Mouse (Mus musculus) midbrain, embryonic 14.5 days (tissue): Measurements from ENCODE around the gene Slc38a6. TPM values are rescaled to one million over a fixed set of nuclear protein-coding genes. Genes with fewer than 3 reads are reported as not detected.

Experiments used
- ATAC-seq: fragments of 200-750 bp; cut with Nextera tagmentation; 2 replicates; pipeline ENCODE4 v1.8.0; 2017; ENCODE audit warnings: moderate number of reproducible peaks, moderate library complexity; ENCODE audit not compliant: low FRiP score, low TSS enrichment
- DNase-seq: peaks from one replicate; pipeline ENCODE4 v3.0.0-alpha.2; 2015
- H3K27ac ChIP-seq: fragments of 300-500 bp; sonication (generic); replicated peaks from 2 replicates; pipeline ENCODE4 v1.5.1; 2014; ENCODE audit warnings: mild to moderate bottlenecking, low read depth, low read length, moderate library complexity
- H3K27me3 ChIP-seq: fragments of 300-500 bp; sonication (generic); 2 replicates; pipeline ENCODE4 v1.6.1; 2014; ENCODE audit warnings: low read length, control low read depth, mixed read lengths; ENCODE audit not compliant: control insufficient read depth, insufficient read depth
- H3K36me3 ChIP-seq: fragments of 300-500 bp; sonication (generic); 2 replicates; pipeline ENCODE4 v1.6.1; 2014; ENCODE audit warnings: low read length, control low read depth; ENCODE audit not compliant: control insufficient read depth, insufficient read depth
- H3K4me1 ChIP-seq: fragments of 300-500 bp; sonication (generic); 2 replicates; pipeline ENCODE4 v1.6.1; 2014; ENCODE audit warnings: mild to moderate bottlenecking, antibody characterized with exemption, low read length, control low read depth; ENCODE audit not compliant: control insufficient read depth, insufficient read depth
- H3K4me2 ChIP-seq: fragments of 300-500 bp; sonication (generic); 2 replicates; pipeline ENCODE4 v1.6.1; 2014; ENCODE audit warnings: mild to moderate bottlenecking, low read length, moderate library complexity
- H3K4me3 ChIP-seq: fragments of 300-500 bp; sonication (generic); replicated peaks from 2 replicates; pipeline ENCODE4 v1.5.1; 2014; ENCODE audit warnings: low read depth, low read length
- H3K9ac ChIP-seq: fragments of 300-500 bp; sonication (generic); replicated peaks from 2 replicates; pipeline ENCODE4 v1.6.1; 2014; ENCODE audit warnings: mild to moderate bottlenecking, low read length, moderate library complexity
- H3K9me3 ChIP-seq: fragments of 300-500 bp; sonication (generic); 2 replicates; pipeline ENCODE4 v1.6.1; 2016; ENCODE audit warnings: low read length, control low read depth, mixed read lengths; ENCODE audit not compliant: control insufficient read depth
- WGBS: fragments of 180-500 bp; shearing (Covaris S2); extraction: QIAGEN DNeasy Blood & Tissue Kit; methylation state at CpG from one replicate; pipeline ENCODE4 v1.1.7; 2014; 5-methylcytosine and 5-hydroxymethylcytosine counted together
- polyA plus RNA-seq: library from polyadenylated mRNA; unstranded; fragments of >200 nt; fragmentation: Nextera tagmentation; extraction: Ambion mirVana; gene quantifications from 2 replicates; pipeline ENCODE4 v1.2.1, GENCODE M21; 2014

The Slc38a6 gene
- polyA plus RNA-seq = 12.6 and 14.3 TPM in 2 replicates

- peaks cover 13% of the 10 kb centered on the region; the same call in 1 of the 2 replicates for H3K4me1 ChIP-seq
Observed at GRCm38 (mm10) chr12:73286287-73287092, at the start of gene Slc38a6, which contains the start of gene Trmt5. Gene Slc38a6 (plus strand): TSS chr12:73286779. Gene Trmt5 (minus strand): TSS chr12:73286710.

GRCm38 (mm10) chr12:73241960-73242359, 44.6 kb upstream of the Slc38a6 start:
- 0 out of 2 replicates have a peak overlapping the region, but pooled peaks have one; percentile 32 for H3K27ac ChIP-seq
- H3K36me3 ChIP-seq = no peaks in the 10 kb centered on the region
- H3K27me3 ChIP-seq = no peaks in the 10 kb centered on the region
- 42% methylated on average over 10 of the region's 10 CpGs for WGBS
- no peaks in the 10 kb centered on the region for H3K4me1 ChIP-seq
- ATAC-seq (no peak), DNase-seq (peak; percentile 40)
- H3K4me2 ChIP-seq = no peak overlapping the region
- no peak overlapping the region for H3K9ac ChIP-seq
- no peaks in the 10 kb centered on the region for H3K9me3 ChIP-seq
- no peak overlapping the region for H3K4me3 ChIP-seq

More at GRCm38 (mm10) chr12:73286287-73287092, at the start of gene Slc38a6, which contains the start of gene Trmt5:
- Histone ChIP-seq H3K36me3 (peaks cover 10% of the 10 kb centered on the region), H3K27ac (peak within 1 kb of the TSS; percentile 72), H3K27me3 (no peaks in the 10 kb centered on the region), H3K9me3 (no peaks in the 10 kb centered on the region), H3K9ac (peak within 1 kb of the TSS; percentile 69), H3K4me3 (peak within 1 kb of the TSS; percentile 67), H3K4me2 (peak within 1 kb of the TSS; percentile 59)
- under 1% methylated on average over 53 of the region's 53 CpGs for WGBS
- peak; percentile 97 for ATAC-seq
- peak; percentile 97 for DNase-seq

GRCm38 (mm10) chr12:73245687-73246086, 40.9 kb upstream of the Slc38a6 start:
- Histone ChIP-seq H3K36me3 (no peaks in the 10 kb centered on the region), H3K9me3 (no peaks in the 10 kb centered on the region), H3K9ac (no peak overlapping the region), H3K27ac (no peak overlapping the region), H3K4me1 (no peaks in the 10 kb centered on the region), H3K4me2 (no peak overlapping the region), H3K4me3 (no peak overlapping the region), H3K27me3 (no peaks in the 10 kb centered on the region)
- DNase-seq = no peak
- WGBS = 91% methylated on average over 5 of the region's 5 CpGs
- no peak for ATAC-seq

DNA sequence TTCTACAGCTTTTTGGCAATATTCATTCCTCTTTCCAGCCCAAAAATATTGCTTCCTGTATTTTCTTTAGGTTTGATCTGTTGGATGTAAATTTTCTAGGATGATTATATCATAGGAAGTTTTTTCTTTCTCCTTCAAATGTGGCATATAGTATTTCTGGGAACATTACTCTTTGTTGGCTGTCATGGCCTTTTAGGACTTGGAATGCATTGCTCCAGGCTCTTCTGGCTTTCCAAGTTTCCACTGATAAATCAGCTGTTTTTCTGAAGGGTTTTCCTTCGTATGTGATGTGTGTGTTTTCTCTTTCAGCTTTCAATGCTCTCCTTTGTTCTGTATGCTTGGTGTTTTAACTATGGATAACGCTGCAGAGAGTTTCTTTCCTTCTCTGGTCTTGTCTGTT, 31.6 kb upstream of the Slc38a6 start:
- Histone ChIP-seq H3K27ac (no peak overlapping the region), H3K36me3 (no peaks in the 10 kb centered on the region), H3K9ac (no peak overlapping the region), H3K4me2 (no peak overlapping the region), H3K4me3 (no peak overlapping the region), H3K4me1 (no peaks in the 10 kb centered on the region), H3K9me3 (no peaks in the 10 kb centered on the region), H3K27me3 (no peaks in the 10 kb centered on the region)
- no peak for DNase-seq
- WGBS = 79% methylated on average over 2 of the region's 2 CpGs
- ATAC-seq = no peak

DNA sequence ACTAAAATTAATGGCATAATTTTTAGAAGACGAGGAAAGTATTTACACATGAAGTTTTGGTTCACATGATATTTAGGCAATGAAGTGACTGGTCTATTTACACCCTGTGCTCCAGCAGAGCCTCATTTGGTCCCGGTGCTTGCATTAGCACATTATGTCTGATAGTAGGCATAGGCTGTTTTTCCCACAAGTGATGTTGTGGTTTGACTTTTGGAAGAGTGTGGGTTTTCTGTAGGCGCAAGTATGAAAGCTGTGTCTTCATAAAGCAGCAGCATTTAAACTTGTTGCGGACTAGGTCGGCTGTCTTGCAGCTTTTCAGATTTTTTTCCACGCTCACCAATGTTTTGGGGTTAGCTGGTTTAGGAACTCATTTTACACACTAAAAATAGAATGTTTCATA, 27.3 kb upstream of the Slc38a6 start:
- no peak for ATAC-seq
- Histone ChIP-seq H3K4me1 (no peaks in the 10 kb centered on the region), H3K27me3 (no peaks in the 10 kb centered on the region), H3K27ac (no peak overlapping the region), H3K4me2 (no peak overlapping the region), H3K4me3 (no peak overlapping the region), H3K9me3 (no peaks in the 10 kb centered on the region; the same call in 1 of the 2 replicates), H3K36me3 (no peaks in the 10 kb centered on the region), H3K9ac (no peak overlapping the region)
- no peak for DNase-seq
- WGBS = 94% methylated on average over 6 of the region's 6 CpGs

DNA sequence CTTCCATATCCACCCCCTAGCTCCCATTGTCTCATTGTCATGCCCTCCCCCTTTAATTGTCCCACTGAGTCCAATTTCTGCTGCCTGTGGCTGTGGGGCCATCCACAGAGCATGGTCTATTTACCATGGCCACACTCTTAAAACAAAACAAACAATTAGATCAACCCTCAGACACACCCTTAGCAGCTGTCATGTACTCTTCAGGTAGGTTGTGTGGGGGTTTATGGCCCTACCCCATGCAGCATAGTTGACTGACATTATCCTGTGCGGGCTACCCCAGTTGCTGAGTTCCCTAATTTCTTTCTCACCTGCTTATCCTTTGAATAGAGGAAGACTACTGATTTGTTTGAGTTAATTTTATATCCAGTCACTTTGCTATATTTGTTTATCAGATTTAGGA, 26.2 kb upstream of the Slc38a6 start:
- no peaks in the 10 kb centered on the region for H3K27me3 ChIP-seq
- H3K36me3 ChIP-seq = no peaks in the 10 kb centered on the region
- H3K4me2 ChIP-seq = no peak overlapping the region
- H3K27ac ChIP-seq = no peak overlapping the region
- ATAC-seq (no peak), DNase-seq (no peak)
- H3K4me3 ChIP-seq = no peak overlapping the region
- 98% methylated on average over 1 of the region's 1 CpGs for WGBS
- H3K9ac ChIP-seq = no peak overlapping the region
- no peaks in the 10 kb centered on the region for H3K4me1 ChIP-seq
- no peaks in the 10 kb centered on the region; the same call in 1 of the 2 replicates for H3K9me3 ChIP-seq

DNA sequence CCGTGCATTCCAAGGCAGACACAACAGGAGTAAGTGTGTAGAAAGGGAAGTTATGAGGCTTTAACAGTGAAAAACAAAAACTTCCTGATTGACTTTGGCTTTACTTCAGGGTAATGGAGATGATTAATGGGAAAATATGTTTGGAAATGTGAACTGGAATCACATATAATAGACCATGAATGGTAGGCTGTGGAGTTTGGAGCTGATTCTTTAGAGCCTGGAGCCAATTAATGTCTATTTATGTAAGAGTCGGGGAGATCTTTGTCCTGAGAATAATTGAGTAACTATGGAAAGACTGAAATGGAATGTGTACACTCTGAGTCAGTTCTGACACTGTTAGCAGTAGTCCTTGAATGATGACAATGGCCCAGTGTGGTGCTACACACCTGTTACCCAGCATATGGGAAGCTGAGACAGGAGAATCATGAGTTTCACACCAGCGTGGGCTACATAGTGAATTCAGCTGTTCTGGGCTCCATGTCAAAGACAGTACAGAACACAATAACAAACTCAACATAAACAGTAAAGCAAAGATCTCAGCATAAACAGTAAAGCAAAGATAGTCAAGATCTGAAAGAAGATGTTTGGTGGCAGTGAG, 21.1 kb upstream of the Slc38a6 start:
- DNase-seq (no peak), ATAC-seq (no peak)
- Histone ChIP-seq H3K4me2 (no peak overlapping the region), H3K9me3 (no peaks in the 10 kb centered on the region; the same call in 1 of the 2 replicates), H3K36me3 (no peaks in the 10 kb centered on the region), H3K4me3 (no peak overlapping the region), H3K9ac (no peak overlapping the region), H3K4me1 (no peaks in the 10 kb centered on the region), H3K27ac (no peak overlapping the region), H3K27me3 (no peaks in the 10 kb centered on the region)
- 91% methylated on average over 3 of the region's 3 CpGs for WGBS

DNA sequence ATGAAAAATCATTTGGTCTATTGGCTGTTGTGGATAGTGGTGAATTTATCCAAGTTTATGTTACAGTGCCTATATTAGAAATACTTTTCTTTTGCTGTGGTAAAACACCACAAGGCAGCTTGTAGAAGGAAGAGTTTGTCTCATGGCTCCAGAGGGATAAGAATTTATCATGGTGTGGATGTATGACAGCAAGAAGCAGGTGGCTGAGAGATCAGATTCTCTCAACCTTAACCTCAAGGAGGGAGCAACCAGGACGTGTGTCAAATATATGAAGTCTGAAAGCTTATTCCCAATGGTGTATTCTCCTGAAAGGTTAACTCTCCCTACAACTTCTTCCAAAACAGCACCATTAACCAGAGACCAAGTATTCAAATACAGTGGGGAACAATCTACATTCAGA, 20.0 kb upstream of the Slc38a6 start:
- Histone ChIP-seq H3K27ac (no peak overlapping the region), H3K9me3 (no peaks in the 10 kb centered on the region), H3K4me3 (no peak overlapping the region), H3K4me1 (no peaks in the 10 kb centered on the region), H3K36me3 (no peaks in the 10 kb centered on the region), H3K4me2 (no peak overlapping the region), H3K9ac (no peak overlapping the region), H3K27me3 (no peaks in the 10 kb centered on the region)
- DNase-seq = no peak
- ATAC-seq = no peak
- WGBS = 83% methylated on average over 1 of the region's 1 CpGs
